Mouse (Mus musculus) stomach, embryonic 16.5 days (tissue): ENCODE data around the gene Mei1. TPM values are rescaled to one million over a fixed set of nuclear protein-coding genes. Genes with fewer than 3 reads are reported as not detected.
"Not testable (repeated sequence)": the region's sequence is repeated elsewhere in the genome, so short reads cannot be mapped to it uniquely, and the experiment has no call there.

ENCODE experiments used
- ATAC-seq: fragments of 200-750 bp; cut with Nextera tagmentation; 2 replicates; pipeline ENCODE4 v1.8.0; 2017; ENCODE audit warnings: moderate number of reproducible peaks, moderate TSS enrichment; ENCODE audit not compliant: insufficient read depth, low FRiP score
- H3K27ac ChIP-seq: fragments of 300-500 bp; sonication (generic); 2 replicates; pipeline ENCODE4 v1.5.1; 2014; ENCODE audit warnings: low read length
- H3K27me3 ChIP-seq: fragments of 300-500 bp; sonication (generic); 2 replicates; pipeline ENCODE4 v1.6.1; 2014; ENCODE audit warnings: low read length, control low read depth, mixed read lengths; ENCODE audit not compliant: control insufficient read depth, insufficient read depth
- H3K36me3 ChIP-seq: fragments of 300-500 bp; sonication (generic); 2 replicates; pipeline ENCODE4 v1.6.1; 2014; ENCODE audit warnings: low read length; ENCODE audit not compliant: control insufficient read depth, insufficient read depth
- H3K4me1 ChIP-seq: fragments of 300-500 bp; sonication (generic); 2 replicates; pipeline ENCODE4 v1.6.1; 2014; ENCODE audit warnings: low read length, control low read depth, mixed read lengths; ENCODE audit not compliant: control insufficient read depth, insufficient read depth
- H3K4me2 ChIP-seq: fragments of 300-500 bp; sonication (generic); 2 replicates; pipeline ENCODE4 v1.6.1; 2014; ENCODE audit warnings: low read depth, low read length, mixed read lengths
- H3K4me3 ChIP-seq: fragments of 300-500 bp; sonication (generic); replicated peaks from 2 replicates; pipeline ENCODE4 v1.5.1; 2014; ENCODE audit warnings: mild to moderate bottlenecking, low read length
- H3K9ac ChIP-seq: fragments of 300-500 bp; sonication (generic); 2 replicates; pipeline ENCODE4 v1.6.1; 2014; ENCODE audit warnings: low read length
- H3K9me3 ChIP-seq: fragments of 300-500 bp; sonication (generic); replicated peaks from 2 replicates; pipeline ENCODE4 v1.6.1; 2016; ENCODE audit warnings: low read length, control low read depth; ENCODE audit not compliant: control insufficient read depth
- WGBS: fragments of 180-500 bp; shearing (Covaris S2); extraction: QIAGEN DNeasy Blood & Tissue Kit; methylation state at CpG from one replicate; pipeline ENCODE4 v1.1.7; 2014; 5-methylcytosine and 5-hydroxymethylcytosine counted together
- polyA plus RNA-seq: library from polyadenylated mRNA; unstranded; fragments of >200 nt; fragmentation: Nextera tagmentation; extraction: Ambion mirVana; gene quantifications from 2 replicates; pipeline ENCODE4 v1.2.1, GENCODE M21; 2015

The Mei1 gene
- polyA plus RNA-seq, 1 experiment from 2014 or later, result 0.03 TPM

DNA sequence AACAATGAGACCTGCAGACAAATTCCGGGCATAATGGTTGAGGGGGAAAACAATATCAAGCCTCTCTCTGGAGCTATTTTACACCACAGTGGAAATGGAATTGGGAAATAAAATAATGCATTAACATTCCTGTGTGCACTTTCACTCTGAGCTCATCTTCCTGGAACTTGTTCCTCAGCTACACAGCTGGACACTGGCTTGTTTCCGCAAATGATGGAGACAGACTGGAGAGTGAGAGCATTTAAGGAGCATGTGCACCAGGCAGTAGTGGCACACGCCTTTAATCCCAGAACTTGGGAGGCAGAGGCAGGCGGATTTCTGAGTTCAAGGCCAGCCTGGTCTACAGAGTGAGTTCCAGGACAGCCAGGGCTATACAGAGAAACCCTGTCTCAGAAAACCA lies 56.9 kb downstream of the Mei1 start:
- H3K9me3 ChIP-seq, ATAC-seq, H3K36me3 ChIP-seq, H3K4me3 ChIP-seq, H3K9ac ChIP-seq, H3K27me3 ChIP-seq, H3K27ac ChIP-seq: not testable (repeated sequence)
- WGBS, result 79% methylated on average over 4 of the region's 4 CpGs
- H3K4me2 ChIP-seq, result 0 out of 2 replicates have a peak overlapping the region, but pooled peaks have one; percentile 87
- H3K4me1 ChIP-seq, result peaks cover 15% of the 10 kb centered on the region; the same call in 1 of the 2 replicates

DNA sequence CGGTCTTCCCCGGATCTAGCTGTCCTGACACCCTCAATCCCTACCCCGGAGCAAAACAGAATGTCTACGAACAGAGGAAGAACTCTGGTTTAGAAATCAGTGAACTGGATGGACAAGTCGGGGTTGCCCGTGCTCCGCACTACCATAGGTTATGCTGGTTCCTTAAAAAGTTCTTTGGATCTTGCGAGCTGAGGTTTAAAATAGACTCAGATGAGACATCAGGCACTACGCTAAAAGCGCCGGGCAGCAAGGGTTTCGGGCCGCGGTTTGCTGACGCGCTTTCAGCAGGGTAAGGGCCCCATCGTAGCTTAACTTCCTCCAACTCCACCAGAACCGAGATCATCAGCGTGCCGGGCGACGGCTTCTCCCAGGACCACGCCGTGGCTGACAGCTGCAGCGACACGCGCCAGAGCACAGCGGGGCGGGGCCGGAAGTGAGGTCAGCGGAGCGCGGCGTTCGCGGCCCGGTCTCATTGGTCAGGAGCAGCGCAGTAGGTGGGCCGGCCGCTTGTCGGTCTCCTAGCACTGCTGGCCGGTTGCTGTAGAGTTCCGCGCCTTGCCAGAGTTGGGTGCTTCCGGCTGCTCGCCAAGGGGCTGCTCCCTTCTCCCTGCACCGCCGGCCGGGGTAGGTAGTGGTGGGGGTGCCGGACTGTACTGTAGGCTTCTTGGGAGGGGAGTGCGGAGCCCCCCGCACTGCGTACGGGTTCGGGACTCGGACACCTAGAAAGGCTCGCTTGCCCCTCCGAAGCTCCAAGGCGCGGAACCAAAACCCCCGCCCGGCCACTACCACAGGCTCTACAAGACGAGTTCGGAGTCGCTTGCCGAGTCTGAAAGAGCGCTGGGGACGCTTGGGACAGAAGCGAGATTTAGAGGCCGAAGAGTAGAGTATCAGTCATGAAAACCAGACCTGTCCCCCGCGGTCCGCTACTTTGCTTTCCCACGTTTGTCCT lies 57.9 kb downstream of the Mei1 start, which contains the start of gene Ccdc134:
TSS of gene Ccdc134 (plus strand) at position 497 of the 949 bp plus-strand sequence.
- Histone ChIP-seq H3K4me2 (peak within 1 kb of the TSS; percentile 87), H3K9ac (peak within 1 kb of the TSS; percentile 86), H3K9me3 (no peaks in the 10 kb centered on the region), H3K4me1 (peaks cover 15% of the 10 kb centered on the region; the same call in 1 of the 2 replicates), H3K4me3 (peak within 1 kb of the TSS; percentile 74), H3K36me3 (no peaks in the 10 kb centered on the region), H3K27ac (peak within 1 kb of the TSS; percentile 76), H3K27me3 (no peaks in the 10 kb centered on the region)
- under 1% methylated on average over 74 of the region's 74 CpGs for WGBS
- peak; percentile 99 for ATAC-seq

DNA sequence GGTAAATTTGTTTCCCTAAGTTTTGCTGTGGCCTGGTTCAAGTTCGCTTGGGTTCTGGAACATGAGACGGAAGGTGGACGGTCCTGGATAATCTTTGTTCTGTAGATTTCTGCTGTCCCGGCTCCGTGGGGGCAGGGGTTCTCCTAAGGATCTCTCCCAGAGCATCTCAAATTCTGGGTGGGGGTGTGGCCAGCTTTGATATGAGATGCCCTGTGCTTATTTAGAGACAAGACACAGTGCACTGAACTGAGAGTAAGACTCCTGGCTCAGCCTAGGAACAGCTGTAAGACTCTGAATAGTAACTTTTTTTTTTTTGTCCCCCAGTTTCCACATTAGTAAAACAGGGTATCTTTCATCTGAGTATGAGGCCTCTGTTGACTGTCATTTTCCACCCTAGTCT lies 58.6 kb downstream of the Mei1 start:
- Histone ChIP-seq H3K4me3 (peak overlapping the region; percentile 74), H3K4me1 (peaks cover 15% of the 10 kb centered on the region; the same call in 1 of the 2 replicates), H3K27ac (peak overlapping the region; percentile 76), H3K9ac (peak overlapping the region; percentile 86), H3K4me2 (peak overlapping the region; percentile 87), H3K36me3 (no peaks in the 10 kb centered on the region), H3K9me3 (no peaks in the 10 kb centered on the region), H3K27me3 (no peaks in the 10 kb centered on the region)
- 2% methylated on average over 5 of the region's 5 CpGs for WGBS
- no peak for ATAC-seq

DNA sequence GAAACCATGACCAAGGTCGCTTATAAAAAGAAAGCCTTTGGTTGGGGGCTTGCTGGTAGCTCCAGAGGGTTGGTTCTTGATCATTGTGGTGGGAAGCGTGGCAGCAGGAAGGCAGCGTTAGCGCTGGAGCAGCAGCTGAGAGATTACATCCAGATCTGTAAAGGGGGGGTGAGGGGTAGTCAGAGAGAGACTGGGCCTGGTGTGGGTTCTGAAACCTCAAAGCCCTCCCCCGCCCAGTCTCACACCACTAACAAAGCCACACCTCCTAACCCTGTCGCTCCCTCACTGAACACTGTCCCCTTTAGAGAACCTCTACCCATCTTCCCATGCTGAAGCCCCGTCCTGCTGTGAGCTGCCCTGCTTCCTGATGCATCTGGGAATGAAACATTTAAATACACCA lies 60.8 kb downstream of the Mei1 start:
- Histone ChIP-seq H3K27me3 (no peaks in the 10 kb centered on the region), H3K9ac (no peak overlapping the region), H3K4me1 (peaks cover 15% of the 10 kb centered on the region; the same call in 1 of the 2 replicates), H3K9me3 (no peaks in the 10 kb centered on the region), H3K27ac (no peak overlapping the region), H3K36me3 (no peaks in the 10 kb centered on the region), H3K4me3 (no peak overlapping the region), H3K4me2 (no peak overlapping the region)
- 62% methylated on average over 7 of the region's 7 CpGs for WGBS
- ATAC-seq, result no peak

DNA sequence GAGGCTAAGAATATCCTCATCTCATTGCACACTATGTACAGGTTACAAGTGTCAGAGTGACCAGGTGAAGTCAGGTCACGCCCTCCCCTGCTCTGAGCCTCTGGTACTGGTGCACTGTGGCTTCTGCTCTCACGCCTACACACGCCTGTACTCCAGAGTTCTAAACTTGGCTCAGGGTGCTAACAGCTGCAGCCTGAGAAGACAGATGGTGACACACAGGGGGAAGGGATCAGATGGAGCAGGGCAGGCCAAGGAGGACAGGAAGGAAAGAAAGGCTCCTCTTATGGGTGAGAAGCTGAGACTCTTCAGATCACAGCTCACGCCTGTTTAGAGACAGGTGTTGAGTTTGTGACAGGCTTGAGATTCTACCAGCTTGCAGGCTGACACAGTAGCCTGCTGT lies 65.6 kb downstream of the Mei1 start:
- Histone ChIP-seq H3K9me3 (no peaks in the 10 kb centered on the region), H3K4me3 (no peak overlapping the region), H3K9ac (no peak overlapping the region), H3K4me1 (no peaks in the 10 kb centered on the region), H3K4me2 (no peak overlapping the region), H3K36me3 (no peaks in the 10 kb centered on the region), H3K27me3 (no peaks in the 10 kb centered on the region), H3K27ac (no peak overlapping the region)
- 72% methylated on average over 4 of the region's 4 CpGs for WGBS
- no peak for ATAC-seq

DNA sequence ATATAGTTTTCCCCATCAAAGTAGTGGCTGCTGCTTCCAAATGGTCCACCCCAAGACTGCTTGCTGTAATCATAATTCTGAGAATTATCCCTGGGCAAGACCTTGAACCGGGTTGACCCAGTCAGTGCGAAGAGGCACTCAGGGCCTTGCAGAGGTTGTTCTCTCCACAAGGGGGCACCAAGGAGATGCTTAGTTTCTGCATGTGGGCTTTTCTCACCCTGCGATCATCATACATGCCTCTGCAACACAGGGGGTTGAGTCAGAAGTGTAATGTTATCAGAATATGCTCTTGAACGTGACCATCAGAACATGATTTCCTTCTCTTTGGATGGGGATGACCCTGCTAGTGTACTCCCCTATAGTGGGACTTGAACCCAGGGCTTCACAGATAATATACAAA lies 68.8 kb downstream of the Mei1 start:
- H3K27ac ChIP-seq, result no peak overlapping the region
- peaks cover 4% of the 10 kb centered on the region; the same call in 1 of the 2 replicates for H3K36me3 ChIP-seq
- no peak for ATAC-seq
- no peaks in the 10 kb centered on the region for H3K9me3 ChIP-seq
- no peaks in the 10 kb centered on the region for H3K27me3 ChIP-seq
- WGBS, result 49% methylated on average over 4 of the region's 4 CpGs
- H3K4me1 ChIP-seq, result no peaks in the 10 kb centered on the region
- H3K9ac ChIP-seq, result no peak overlapping the region
- H3K4me2 ChIP-seq, result no peak overlapping the region
- H3K4me3 ChIP-seq, result no peak overlapping the region

DNA sequence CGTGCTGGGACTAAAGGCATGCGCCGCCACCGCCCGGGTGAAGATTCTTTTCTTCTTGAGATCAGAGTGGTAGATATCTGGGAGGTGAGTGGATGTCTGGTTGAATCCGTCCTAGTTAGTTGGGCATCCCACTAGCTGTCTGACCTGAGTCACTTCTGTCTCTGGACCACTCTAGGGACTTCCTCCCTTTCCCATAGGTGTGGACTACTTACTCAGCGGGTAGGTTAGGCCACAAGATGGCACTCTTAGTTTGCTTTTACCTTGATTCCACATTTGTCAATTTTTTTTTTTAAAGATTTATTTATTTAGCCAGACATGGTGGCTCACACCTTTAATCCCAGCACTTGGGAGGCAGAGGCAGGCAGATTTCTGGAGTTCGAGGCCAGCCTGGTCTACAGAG lies 69.4 kb downstream of the Mei1 start:
- H3K27me3 ChIP-seq, result no peaks in the 10 kb centered on the region
- H3K4me2 ChIP-seq, result no peak overlapping the region
- H3K4me1 ChIP-seq, result no peaks in the 10 kb centered on the region
- no peak overlapping the region for H3K9ac ChIP-seq
- ATAC-seq, result no peak
- H3K27ac ChIP-seq, result no peak overlapping the region
- no peak overlapping the region for H3K4me3 ChIP-seq
- peaks cover 4% of the 10 kb centered on the region; the same call in 1 of the 2 replicates for H3K36me3 ChIP-seq
- 89% methylated on average over 8 of the region's 8 CpGs for WGBS
- H3K9me3 ChIP-seq, result no peaks in the 10 kb centered on the region

DNA sequence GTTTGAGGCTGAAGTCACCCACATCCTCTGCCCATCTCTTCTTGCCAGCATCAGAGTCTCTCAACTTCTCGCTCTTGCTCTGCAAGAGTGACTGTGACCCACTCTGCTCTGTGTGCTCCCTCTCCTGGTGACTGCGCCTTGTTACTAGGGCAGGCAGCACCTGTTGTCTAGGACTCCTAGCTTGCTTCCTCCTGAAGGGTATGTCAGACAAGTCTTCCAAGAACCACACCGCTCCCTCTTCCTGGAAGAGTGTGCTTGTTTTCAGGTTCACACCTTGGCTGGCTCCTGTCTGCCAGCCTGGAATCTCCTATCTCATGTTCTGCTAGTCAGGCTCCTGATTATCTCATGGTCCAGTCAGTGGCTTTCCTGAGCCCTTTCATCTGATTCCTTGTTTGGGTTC lies 70.6 kb downstream of the Mei1 start:
- Histone ChIP-seq H3K27ac (no peak overlapping the region), H3K4me3 (no peak overlapping the region), H3K27me3 (no peaks in the 10 kb centered on the region), H3K9ac (no peak overlapping the region), H3K4me1 (peaks cover under 1% of the 10 kb centered on the region; the same call in 1 of the 2 replicates), H3K4me2 (no peak overlapping the region), H3K9me3 (no peaks in the 10 kb centered on the region), H3K36me3 (peaks cover 4% of the 10 kb centered on the region; the same call in 1 of the 2 replicates)
- no peak for ATAC-seq
- WGBS, result 78% methylated on average over 3 of the region's 3 CpGs

DNA sequence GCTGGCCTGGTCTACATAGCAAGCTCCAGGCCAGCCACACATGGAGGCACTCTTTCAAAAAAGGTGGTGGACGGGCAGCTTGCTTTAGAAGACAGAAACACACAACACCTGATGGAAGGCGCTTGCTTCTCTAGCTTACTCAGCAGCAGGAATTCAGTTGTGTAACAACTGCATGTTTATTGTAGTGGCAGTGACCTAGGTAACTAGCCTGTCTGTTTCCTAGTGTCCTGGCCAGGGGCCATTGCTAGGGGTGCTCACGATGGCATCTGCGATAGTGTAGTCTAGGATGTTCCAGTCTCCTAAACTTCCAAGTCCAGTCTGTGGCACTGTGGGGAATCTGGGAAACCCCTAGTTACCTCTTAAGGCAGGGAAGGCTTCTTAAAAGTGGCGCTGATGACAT lies 74.4 kb downstream of the Mei1 start:
- Histone ChIP-seq H3K4me1 (peaks cover 22% of the 10 kb centered on the region), H3K4me3 (no peak overlapping the region), H3K27me3 (no peaks in the 10 kb centered on the region), H3K9me3 (no peaks in the 10 kb centered on the region), H3K9ac (no peak overlapping the region), H3K27ac (no peak overlapping the region), H3K4me2 (no peak overlapping the region), H3K36me3 (peaks cover 4% of the 10 kb centered on the region; the same call in 1 of the 2 replicates)
- ATAC-seq, result no peak
- 84% methylated on average over 5 of the region's 5 CpGs for WGBS
